Mouse (Mus musculus) neural tube, embryonic 14.5 days (tissue): ENCODE results near the gene Sult2a8. TPM values are rescaled to one million over a fixed set of nuclear protein-coding genes. Genes with fewer than 3 reads are reported as not detected.

Experiments
- polyA plus RNA-seq: library from polyadenylated mRNA; unstranded; fragments of >200 nt; fragmentation: Nextera tagmentation; extraction: Ambion mirVana; gene quantifications from 2 replicates; pipeline ENCODE4 v1.2.1, GENCODE M21; 2014

Sult2a8 gene
- polyA plus RNA-seq, 1 experiment from 2014 or later, result not detected

Other genes with a start within 250 kb of the Sult2a8 start
- gene Sult2a6, start 191.9 kb downstream of the Sult2a8 start, polyA plus RNA-seq, result not detected in 2 replicates
- not detected in 2 replicates for gene Obox8, start 113.2 kb downstream of the Sult2a8 start, polyA plus RNA-seq
- not detected in 2 replicates for gene Sult2a7, start 47.5 kb upstream of the Sult2a8 start, polyA plus RNA-seq
- gene Vmn1r90, start 116.7 kb upstream of the Sult2a8 start, polyA plus RNA-seq, result 0.70 and 0.72 TPM in 2 replicates
- gene Obox7, start 212.7 kb upstream of the Sult2a8 start, polyA plus RNA-seq, result not detected in 2 replicates